Mouse (Mus musculus) lung, postnatal 0 days (tissue): ENCODE data around the gene AW551984.

Experiments used
- CTCF ChIP-seq: IDR thresholded peaks from 2 replicates; pipeline ENCODE4 v1.5.1; 2016; ENCODE audit warnings: antibody characterized with exemption, mild to moderate bottlenecking
- EP300 ChIP-seq: IDR thresholded peaks from 2 replicates; pipeline ENCODE4 v1.6.1; 2016; ENCODE audit warnings: antibody characterized with exemption, mild to moderate bottlenecking, control low read depth

GRCm38 (mm10) chr9:39550806-39551205, 53.4 kb downstream of the AW551984 start:
- TF ChIP-seq CTCF (no peak), EP300 (no peak)
